Mouse (Mus musculus): ENCODE data around the gene Krt83. TPM values are rescaled to one million over a fixed set of nuclear protein-coding genes. Genes with fewer than 3 reads are reported as not detected.

Krt83 gene
- total RNA-seq, 2 experiments from 2014 or later, result 0.40 TPM; not detected in 1

- peak; percentile 32 for DNase-seq
Measured at GRCm38 (mm10) chr15:101472952-101473528, 18.3 kb downstream of the Krt83 start, which contains the start of gene Krt86. Gene Krt86, plus strand, starts transcription at chr15:101473478.

GRCm38 (mm10) chr15:101469093-101469492, 22.2 kb downstream of the Krt83 start:
- no peak for DNase-seq

GRCm38 (mm10) chr15:101463651-101464050, 27.7 kb downstream of the Krt83 start, which contains the start of gene Krt81:
Gene Krt81, minus strand, starts transcription at chr15:101463751.
- DNase-seq, result no peak

DNA sequence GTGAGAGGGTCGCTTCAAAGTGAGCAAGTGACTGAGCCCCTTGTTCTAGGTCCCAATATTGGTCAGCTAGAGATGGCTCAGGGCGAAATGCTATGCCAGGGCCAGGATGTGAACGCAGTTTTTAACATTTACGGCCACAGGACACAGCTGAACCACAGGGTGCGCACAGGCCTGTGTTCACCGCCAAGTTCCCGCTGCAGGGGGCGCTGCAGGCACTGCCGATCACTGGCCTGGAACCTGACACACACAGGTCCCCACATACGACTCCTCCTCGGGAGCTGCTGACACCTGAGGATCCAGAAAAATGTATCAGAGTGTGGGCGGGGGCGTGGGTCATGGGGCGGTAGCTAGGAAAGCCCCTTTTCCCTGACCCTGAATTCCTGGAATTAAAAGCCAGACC, 32.0 kb downstream of the Krt83 start:
- DNase-seq, result peak; percentile 21

- DNase-seq, result no peak
Measured at GRCm38 (mm10) chr15:101458361-101458930, 32.9 kb downstream of the Krt83 start.

DNA sequence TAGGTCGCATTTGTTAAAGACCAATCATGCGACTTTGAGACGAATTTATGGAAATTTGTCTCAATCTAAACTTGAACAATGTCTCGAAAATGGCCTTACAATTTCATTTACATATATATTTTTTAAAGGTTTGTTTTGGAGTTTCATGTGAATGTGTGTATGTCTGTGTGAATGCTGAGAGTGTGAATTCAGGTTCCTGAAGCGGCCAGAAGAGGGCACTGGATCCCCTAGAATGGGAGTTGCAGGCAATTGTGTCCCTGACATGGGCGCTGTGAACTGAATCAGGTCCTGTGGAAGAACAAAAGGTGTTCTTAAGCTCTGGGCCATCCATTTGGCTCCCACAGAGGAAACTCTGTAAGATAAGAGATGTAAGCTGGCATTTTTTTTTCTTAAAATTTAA, 35.4 kb downstream of the Krt83 start:
- no peak for DNase-seq

DNA sequence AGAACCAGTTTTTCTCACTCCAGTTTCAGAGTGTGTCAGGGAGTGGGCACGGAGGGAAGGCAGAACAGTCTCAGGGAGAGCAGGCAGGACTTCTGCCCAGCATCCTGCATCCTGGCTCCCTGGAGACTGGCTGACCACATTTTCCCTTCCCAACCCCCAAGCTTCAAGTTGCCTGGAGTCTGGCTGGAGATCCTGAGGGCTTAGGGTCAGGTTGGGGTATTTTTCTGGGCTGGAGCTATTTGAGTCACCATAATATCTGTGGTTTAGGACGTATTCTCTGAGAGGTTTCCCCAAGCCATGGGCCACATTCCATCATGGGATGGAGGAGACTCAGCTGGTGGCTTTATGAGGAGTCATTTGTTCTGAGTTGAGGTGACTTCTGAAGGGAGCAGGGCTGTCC, 36.0 kb downstream of the Krt83 start:
- no peak for DNase-seq

DNA sequence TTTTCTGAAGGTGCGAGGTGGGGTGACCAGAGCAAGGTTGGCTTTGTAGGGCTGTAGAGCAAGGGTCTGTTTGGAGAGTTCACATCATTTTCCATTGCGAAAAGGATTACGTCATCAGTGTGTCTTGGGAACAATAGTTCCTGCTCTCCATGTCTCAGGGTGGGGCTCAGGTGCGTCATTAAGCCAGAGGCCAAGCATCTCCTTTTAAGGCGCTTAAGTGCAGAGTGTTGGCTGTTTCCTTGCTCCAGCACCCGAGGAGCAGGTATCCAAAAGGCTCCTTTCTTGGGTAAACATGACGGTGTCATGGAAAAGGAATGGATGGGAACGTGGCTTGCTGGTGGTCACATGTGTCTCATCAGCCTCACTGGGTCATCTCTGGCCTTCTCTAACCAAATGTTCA, 36.5 kb downstream of the Krt83 start:
- no peak for DNase-seq

DNA sequence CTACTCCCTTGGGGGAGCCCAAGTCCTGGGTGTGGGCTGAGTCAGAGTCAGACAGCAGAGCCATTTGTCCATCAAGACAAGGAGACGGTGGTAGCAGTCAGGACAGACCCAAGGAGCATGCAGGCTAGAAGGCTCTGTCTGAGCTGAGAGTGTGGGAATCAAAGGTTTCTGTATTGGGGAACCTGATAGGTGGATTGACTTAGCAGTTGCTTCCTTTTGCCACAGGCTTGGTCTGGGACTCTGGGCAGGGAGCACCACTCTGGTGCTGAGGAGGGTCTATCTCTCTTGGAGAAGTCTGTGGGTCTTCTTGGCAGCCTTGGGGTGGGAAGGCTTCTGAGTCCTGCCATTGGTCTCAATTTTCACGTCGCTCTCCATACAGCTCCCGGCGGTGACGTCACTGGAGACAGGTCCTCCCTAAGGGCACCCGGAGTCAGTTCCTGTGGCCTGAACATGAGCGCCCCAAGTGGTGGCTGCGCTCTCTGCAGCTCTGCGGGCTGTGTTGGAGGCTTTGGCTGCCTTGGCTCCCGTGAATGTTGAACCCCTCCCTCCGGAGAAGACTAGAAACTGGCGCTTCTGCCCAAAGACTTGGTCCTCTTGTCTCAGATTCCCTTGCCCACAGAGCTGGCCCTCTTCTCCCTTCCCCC, 38.1 kb downstream of the Krt83 start:
- peak; percentile 84 for DNase-seq

DNA sequence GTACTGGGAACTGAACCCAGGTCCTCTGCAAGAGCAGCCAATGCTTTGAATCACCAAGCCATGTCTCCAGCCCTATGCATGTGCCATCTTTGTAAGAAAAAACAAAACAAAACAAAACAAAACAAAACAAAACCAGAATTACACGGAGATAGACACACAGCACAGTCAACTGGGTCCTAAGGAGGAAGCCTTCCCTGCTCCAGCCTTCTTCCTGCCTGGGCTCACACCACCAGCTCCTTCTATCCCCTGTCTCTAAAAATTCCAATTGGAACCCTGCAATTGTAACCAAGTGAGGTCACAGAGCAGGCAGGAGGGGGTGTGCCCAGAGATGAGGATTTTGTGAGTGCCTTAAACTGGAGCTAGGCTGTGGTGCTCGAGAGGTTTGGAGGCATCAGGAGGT, 43.9 kb downstream of the Krt83 start, which contains the start of gene Krt88:
Gene Krt88 (plus strand): TSS at position 301 of the 400 bp plus-strand sequence.
- no peak for DNase-seq

DNA sequence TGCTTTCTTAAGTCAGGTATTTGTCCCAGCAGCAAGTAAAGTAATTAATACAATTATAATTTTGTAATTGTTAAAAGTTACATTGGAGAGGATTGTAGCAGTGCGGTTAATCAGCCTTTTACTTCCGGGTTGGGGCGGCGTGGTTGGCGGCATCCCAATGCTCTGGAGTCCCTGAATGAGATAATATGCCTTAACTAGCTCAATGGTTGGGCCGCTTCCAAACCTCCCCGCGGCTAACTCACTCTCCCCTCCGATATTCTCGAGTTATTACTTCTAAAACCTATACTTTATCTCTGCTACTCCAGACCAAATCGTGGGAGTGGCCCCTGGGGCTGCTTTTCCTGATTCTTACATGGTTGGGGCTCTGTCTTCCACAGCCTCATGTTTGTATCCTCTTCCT, 44.7 kb downstream of the Krt83 start:
- DNase-seq, result peak; percentile 60

DNA sequence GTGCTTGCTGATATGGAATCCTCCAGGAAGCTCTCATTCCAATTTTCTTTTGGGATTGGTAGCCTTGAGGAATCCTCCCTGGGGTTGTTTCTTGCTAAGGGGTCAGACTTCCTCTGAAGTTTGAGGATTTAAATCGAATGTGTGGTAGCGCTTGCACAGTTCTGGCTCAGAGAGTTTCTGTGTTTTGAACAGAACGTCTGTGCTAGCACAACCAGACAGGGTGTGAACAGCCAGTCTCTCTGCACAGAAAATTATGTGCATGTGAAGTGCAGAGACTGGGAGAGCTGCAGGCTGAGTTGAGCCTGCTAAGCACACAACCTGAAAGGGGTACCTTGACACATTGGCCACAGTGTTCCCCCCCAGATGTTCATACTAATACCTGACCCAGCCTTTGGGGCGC, 50.5 kb downstream of the Krt83 start:
- no peak for DNase-seq

- DNase-seq, result no peak
Measured at GRCm38 (mm10) chr15:101438555-101438954, 52.8 kb downstream of the Krt83 start, which contains the start of gene Krt87. Gene Krt87, minus strand, starts transcription at chr15:101438804.

GRCm38 (mm10) chr15:101436611-101437010, 54.7 kb downstream of the Krt83 start:
- DNase-seq, result no peak

Other genes starting within 250 kb of the Krt83 start
- gene Nr4a1, start 237.2 kb downstream of the Krt83 start, total RNA-seq (2021), result 10 to 100 TPM; 22.5 to 23.1 TPM
- 10 to 100 TPM; 24.4 to 27.2 TPM for gene Atg101, start 207.2 kb downstream of the Krt83 start, total RNA-seq (2021)
- under 1 TPM; 0.54 to 0.77 TPM for gene 6030408B16Rik, start 198.3 kb downstream of the Krt83 start, total RNA-seq (2021)
- gene Krt80, start 121.3 kb downstream of the Krt83 start, total RNA-seq (2021), result 1 to 10 TPM in 1 of 2 experiments, under 1 TPM in 1; 0.66 to 1.4 TPM
- under 1 TPM in 1 of 2 experiments, not detected in 1; 0.45 TPM for gene Krt7, start 80.5 kb downstream of the Krt83 start, total RNA-seq (2021)
- under 1 TPM; 0.11 to 0.12 TPM for gene Krt87, start 52.7 kb downstream of the Krt83 start, total RNA-seq (2021)
- gene Krt88, start 43.8 kb downstream of the Krt83 start, total RNA-seq (2021), result not detected
- gene Krt81, start 27.8 kb downstream of the Krt83 start, total RNA-seq (2021), result not detected
- not detected for gene Krt86, start 18.0 kb downstream of the Krt83 start, total RNA-seq (2021)
- gene Gm49425, start 25.7 kb upstream of the Krt83 start, total RNA-seq (2021), result not detected
- gene Krt84, start 41.3 kb upstream of the Krt83 start, total RNA-seq (2021), result not detected
- gene Krt82, start 59.2 kb upstream of the Krt83 start, total RNA-seq (2021), result not detected
- not detected for gene Krt90, start 71.4 kb upstream of the Krt83 start, total RNA-seq (2021)
- gene Krt75, start 82.4 kb upstream of the Krt83 start, total RNA-seq (2021), result not detected
- not detected for gene Gm5414, start 136.7 kb upstream of the Krt83 start, total RNA-seq (2021)
- not detected for gene Gm5478, start 155.9 kb upstream of the Krt83 start, total RNA-seq (2021)
- gene Krt6b, start 188.8 kb upstream of the Krt83 start, total RNA-seq (2021), result not detected
- not detected for gene Krt6a, start 202.8 kb upstream of the Krt83 start, total RNA-seq (2021)
- not detected for gene Krt5, start 221.4 kb upstream of the Krt83 start, total RNA-seq (2021)

Measured in gastrocnemius, postnatal 10 days (tissue).